Mouse (Mus musculus) CH12.LX (cell line): ENCODE results near the gene Galnt16. TPM values are rescaled to one million over a fixed set of nuclear protein-coding genes. Genes with fewer than 3 reads are reported as not detected.

ENCODE experiments used
- DNase-seq: peaks from one replicate; pipeline ENCODE4 v3.0.0-alpha.2; 2013; ENCODE audit errors: extremely low read depth
- H3K27ac ChIP-seq: 2 replicates; pipeline ENCODE4 v1.5.1; 2012; ENCODE audit warnings: low read depth, mild to moderate bottlenecking, control low read depth, moderate library complexity; ENCODE audit not compliant: insufficient read depth
- H3K27me3 ChIP-seq: replicated peaks from 2 replicates; pipeline ENCODE3; 2012; ENCODE audit warnings: inconsistent platforms
- H3K36me3 ChIP-seq, 2 experiments: replicated peaks in 1 of 2; 2 replicates each; pipeline versions ENCODE3 to v1.6.1; 2012; ENCODE audit warnings: inconsistent platforms in 1 of 2, low read length in 1 of 2, mild to moderate bottlenecking in 1 of 2, mixed read lengths in 1 of 2, moderate library complexity in 1 of 2; ENCODE audit not compliant: control insufficient read depth in 1 of 2, insufficient read depth in 1 of 2
- H3K4me1 ChIP-seq, 2 experiments: 2 replicates each; pipeline ENCODE4 v1.6.1; 2012; ENCODE audit warnings: inconsistent platforms in 1 of 2, moderate library complexity in 1 of 2; ENCODE audit not compliant: insufficient read depth in 2 of 2, control insufficient read depth in 1 of 2
- H3K4me2 ChIP-seq: 2 replicates; pipeline ENCODE4 v1.6.1; 2012; ENCODE audit warnings: low read depth, mild to moderate bottlenecking, control low read depth; ENCODE audit not compliant: poor library complexity, insufficient read depth, severe bottlenecking
- H3K4me3 ChIP-seq, 3 experiments: fragments of 150-350 bp in 1 of 3; sonication (generic) in 1 of 3; replicated peaks in 1 of 3; 2 replicates each; pipeline versions ENCODE3 to v1.5.1; 2011 to 2012; ENCODE audit warnings: low read depth in 2 of 3, low read length in 2 of 3, mild to moderate bottlenecking in 2 of 3, moderate library complexity in 2 of 3, control low read depth in 1 of 3, improper control_type of control experiment in 1 of 3, inconsistent platforms in 1 of 3, mixed read lengths in 1 of 3; ENCODE audit not compliant: poor library complexity in 1 of 3
- H3K79me2 ChIP-seq: replicated peaks from 2 replicates; pipeline ENCODE4 v1.6.1; 2012; ENCODE audit warnings: mild to moderate bottlenecking, moderate library complexity; ENCODE audit not compliant: control insufficient read depth, poor library complexity, insufficient read depth, severe bottlenecking; ENCODE audit errors: extremely low read depth
- H3K9ac ChIP-seq: 2 replicates; pipeline ENCODE4 v1.6.1; 2012; ENCODE audit warnings: low read depth, mild to moderate bottlenecking, control low read depth, moderate library complexity; ENCODE audit not compliant: insufficient read depth
- H3K9me3 ChIP-seq: replicated peaks from 2 replicates; pipeline ENCODE3; 2012; ENCODE audit warnings: low read length, inconsistent platforms, mixed read lengths
- CHD1 ChIP-seq: IDR thresholded peaks from 2 replicates; pipeline ENCODE4 v1.6.1; 2012; ENCODE audit warnings: low read depth, low read length, improper control_type of control experiment, inconsistent platforms
- CHD2 ChIP-seq: IDR thresholded peaks from 2 replicates; pipeline ENCODE4 v1.6.1; 2011; ENCODE audit warnings: low read length, improper control_type of control experiment
- GABPA ChIP-seq: IDR thresholded peaks from 2 replicates; pipeline ENCODE4 v1.6.1; 2012; ENCODE audit warnings: low read depth, low read length, improper control_type of control experiment, inconsistent platforms; ENCODE audit not compliant: insufficient replicate concordance
- HCFC1 ChIP-seq: IDR thresholded peaks from 2 replicates; pipeline ENCODE4 v1.6.1; 2012; ENCODE audit warnings: low read depth, mild to moderate bottlenecking, inconsistent platforms, low read length, improper control_type of control experiment
- JUN ChIP-seq: IDR thresholded peaks from 2 replicates; pipeline ENCODE4 v1.6.1; 2011; ENCODE audit warnings: low read depth, mild to moderate bottlenecking, low read length, improper control_type of control experiment, moderate library complexity; ENCODE audit not compliant: insufficient read depth
- JUND ChIP-seq: conservative IDR thresholded peaks from 2 replicates; pipeline ENCODE4 v1.6.1; 2011; ENCODE audit warnings: low read depth, low read length, improper control_type of control experiment
- MEF2A ChIP-seq: IDR thresholded peaks from 2 replicates; pipeline ENCODE4 v1.6.1; 2014; ENCODE audit warnings: low read depth, mild to moderate bottlenecking, inconsistent platforms, low read length, improper control_type of control experiment, borderline replicate concordance
- NELFE ChIP-seq: IDR thresholded peaks from 2 replicates; pipeline ENCODE4 v1.6.1; 2011; ENCODE audit warnings: low read depth, low read length, improper control_type of control experiment
- NRF1 ChIP-seq: IDR thresholded peaks from 2 replicates; pipeline ENCODE4 v1.6.1; 2014; ENCODE audit warnings: low read depth, mild to moderate bottlenecking, inconsistent platforms, low read length, improper control_type of control experiment, moderate library complexity
- PAX5 ChIP-seq: IDR thresholded peaks from 2 replicates; pipeline ENCODE4 v1.6.1; 2012; ENCODE audit warnings: low read length, inconsistent platforms, mixed read lengths
- POLR2A ChIP-seq: IDR thresholded peaks from 2 replicates; pipeline ENCODE4 v1.6.1; 2011; ENCODE audit warnings: low read depth, mild to moderate bottlenecking, improper control_type of control experiment, low read length
- POLR2AphosphoS2 ChIP-seq: IDR thresholded peaks from 2 replicates; pipeline ENCODE4 v1.6.1; 2011; ENCODE audit warnings: low read depth, low read length, improper control_type of control experiment
- USF2 ChIP-seq: conservative IDR thresholded peaks from 2 replicates; pipeline ENCODE4 v1.6.1; 2011; ENCODE audit warnings: low read depth, low read length, improper control_type of control experiment
- dilution Hi-C: fragments of 300-500 bp; cut with MboI; formaldehyde crosslinking; loops from 2 replicates; pipeline ENCODE4 v1.14.3; 2020; ENCODE audit warnings: low sequenced_read_pairs; ENCODE audit not compliant: extremely low pct_unique_long_range_greater_than_20kb, extremely low pct_ligation_motif_present
- in situ Hi-C: fragments of 300-500 bp; cut with MboI; formaldehyde crosslinking; loops from 3 replicates; pipeline ENCODE4 v1.14.3; 2019; ENCODE audit warnings: low sequenced_read_pairs, low pct_ligation_motif_present, low pct_unique_long_range_greater_than_20kb, mixed read lengths
- polyA plus RNA-seq: library from polyadenylated mRNA; unstranded; fragments of >175 nt; gene quantifications from 2 replicates; pipeline ENCODE4 v1.2.1, GENCODE M21; 2012; ENCODE audit warnings: low read depth; ENCODE audit not compliant: insufficient read length
- total RNA-seq, 2 experiments: library from RNA; depleted of rRNA; stranded (reverse); fragments of 300-350 nt in 1 of 2; fragments of >200 nt in 1 of 2; gene quantifications; 2 replicates each; pipeline ENCODE4 v1.2.3; 2012 to 2014

Galnt16 gene
- total and polyA plus RNA-seq, 3 experiments: not detected

- Histone ChIP-seq H3K9ac (no peak overlapping the region), H3K4me1 (peaks cover 0 to 3% of the 10 kb centered on the region in 2 experiments; a peak in 1 of 4 replicates), H3K9me3 (peaks cover 11% of the 10 kb centered on the region), H3K79me2 (no peaks in the 10 kb centered on the region), H3K4me3 (no peak overlapping the region), H3K27me3 (no peaks in the 10 kb centered on the region), H3K36me3 (no peaks in the 10 kb centered on the region), H3K4me2 (no peak overlapping the region), H3K27ac (no peak overlapping the region)
- TF ChIP-seq USF2 (no peak), HCFC1 (no peak), NELFE (no peak), CHD2 (no peak)
- DNase-seq: no peak
- in situ Hi-C loops (no loop called here), dilution Hi-C loops (no loop called here)
Measured at GRCm38 (mm10) chr12:80518757-80519620, 912 bp downstream of the Galnt16 start.

- Histone ChIP-seq H3K27me3 (no peaks in the 10 kb centered on the region), H3K27ac (no peak overlapping the region), H3K9me3 (peaks cover 11% of the 10 kb centered on the region), H3K4me1 (peaks cover 0 to 3% of the 10 kb centered on the region in 2 experiments; a peak in 1 of 4 replicates), H3K4me2 (no peak overlapping the region), H3K9ac (no peak overlapping the region), H3K36me3 (no peaks in the 10 kb centered on the region), H3K4me3 (no peak overlapping the region), H3K79me2 (no peaks in the 10 kb centered on the region)
- in situ Hi-C loops: no loop called here
- TF ChIP-seq PAX5 (no peak), POLR2AphosphoS2 (no peak), JUND (no peak), NRF1 (no peak), MEF2A (no peak), GABPA (no peak), POLR2A (no peak), JUN (no peak), USF2 (no peak), CHD1 (no peak)
- DNase-seq: no peak
- dilution Hi-C loops: no loop called here
Measured at GRCm38 (mm10) chr12:80519621-80520332, 1.7 kb downstream of the Galnt16 start.
